Mouse (Mus musculus): ENCODE data around the gene Gm9736. TPM values are rescaled to one million over a fixed set of nuclear protein-coding genes. Genes with fewer than 3 reads are reported as not detected.
"Not testable (repeated sequence)": the region's sequence is repeated elsewhere in the genome, so short reads cannot be mapped to it uniquely, and the experiment has no call there.

Gene Gm9736
- polyA plus RNA-seq, 1 experiment from 2014 or later = not detected

DNA sequence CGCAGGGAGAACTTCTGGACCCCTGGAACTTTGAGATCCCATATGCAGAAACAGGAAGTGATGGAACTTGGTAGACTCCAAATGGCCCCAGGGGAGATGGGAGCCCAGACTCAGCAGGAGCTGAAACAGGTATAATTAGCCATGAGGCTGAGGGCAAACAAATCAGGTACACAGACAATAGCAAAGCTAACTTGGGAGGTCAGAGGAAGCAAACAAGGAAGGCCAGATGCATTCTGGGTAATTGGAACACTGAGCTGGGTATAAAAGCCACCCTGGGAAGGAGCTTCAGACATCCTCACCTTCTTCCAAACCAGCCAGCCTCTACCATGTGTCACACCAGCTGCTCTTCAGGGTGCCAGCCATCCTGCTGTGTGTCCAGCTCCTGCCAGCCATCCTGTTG, 30.9 kb downstream of the Gm9736 start, which contains the start of gene Krtap12-1:
TSS of gene Krtap12-1 (plus strand) at position 301 of the 400 bp plus-strand sequence.
- not testable (repeated sequence) for H3K4me2 ChIP-seq; H3K4me1 ChIP-seq; ATAC-seq (ENCODE audit: insufficient read depth, low FRiP score, low read depth); H3K4me3 ChIP-seq (replicated peaks); H3K9ac ChIP-seq; H3K27ac ChIP-seq; H3K9me3 ChIP-seq; H3K27me3 ChIP-seq (replicated peaks); H3K36me3 ChIP-seq
- 72% methylated on average over 1 of the region's 1 CpGs for WGBS

DNA sequence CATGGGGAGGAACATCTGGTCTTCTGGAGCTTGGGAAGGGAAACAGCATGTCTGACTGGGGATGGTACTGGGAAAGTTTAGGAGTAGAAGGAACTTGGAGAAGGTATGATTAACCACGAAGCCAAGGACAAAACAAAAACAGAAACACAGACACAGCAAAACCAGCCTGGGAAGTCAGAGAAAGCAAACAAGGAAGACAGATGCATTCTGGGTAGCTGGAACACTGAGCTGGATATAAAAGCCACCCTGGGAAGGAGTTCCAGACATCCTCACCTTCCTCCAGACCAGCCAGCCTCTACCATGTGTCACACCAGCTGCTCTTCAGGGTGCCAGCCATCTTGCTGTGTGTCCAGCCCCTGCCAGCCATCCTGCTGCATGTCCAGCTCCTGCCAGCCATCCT, 35.6 kb downstream of the Gm9736 start, which contains the start of gene Gm10142:
TSS of gene Gm10142 (plus strand) at position 301 of the 400 bp plus-strand sequence.
- Histone ChIP-seq H3K27ac (no peak within 1 kb of the TSS), H3K4me1 (no peaks in the 10 kb centered on the region), H3K36me3 (no peaks in the 10 kb centered on the region), H3K9ac (no peak within 1 kb of the TSS), H3K27me3 (replicated peaks) (no peaks in the 10 kb centered on the region), H3K9me3 (no peaks in the 10 kb centered on the region), H3K4me2 (no peak within 1 kb of the TSS), H3K4me3 (replicated peaks) (no peak within 1 kb of the TSS)
- 88% methylated on average over 1 of the region's 1 CpGs for WGBS
- no peak for ATAC-seq (ENCODE audit: insufficient read depth, low FRiP score, low read depth)

DNA sequence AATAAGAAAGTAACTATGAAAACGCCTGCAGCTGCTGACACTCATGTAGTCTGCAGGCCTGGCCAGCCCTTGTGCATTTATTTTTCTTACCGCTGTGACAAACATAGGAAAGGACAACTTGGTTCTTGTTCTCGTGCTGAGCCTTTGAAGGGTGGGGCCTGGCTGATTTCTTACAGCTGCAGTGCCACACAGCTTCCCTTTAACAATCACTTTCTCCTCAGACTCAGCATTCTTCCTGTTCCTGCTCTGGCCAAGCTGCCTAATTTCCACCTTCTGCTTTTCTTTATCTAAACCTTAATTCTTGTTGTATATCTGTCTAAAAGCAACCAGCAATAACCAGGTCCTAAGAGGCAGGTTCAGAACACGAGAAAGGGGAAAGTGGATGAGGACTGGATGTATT, 37.4 kb downstream of the Gm9736 start:
- H3K4me1 ChIP-seq = no peaks in the 10 kb centered on the region
- H3K36me3 ChIP-seq = no peaks in the 10 kb centered on the region
- no peak overlapping the region for H3K27ac ChIP-seq
- no peaks in the 10 kb centered on the region for H3K27me3 ChIP-seq (replicated peaks)
- no peak overlapping the region for H3K9ac ChIP-seq
- H3K4me3 ChIP-seq (replicated peaks) = no peak overlapping the region
- no peak overlapping the region for H3K4me2 ChIP-seq
- no peaks in the 10 kb centered on the region for H3K9me3 ChIP-seq
- 51% methylated on average over 4 of the region's 4 CpGs for WGBS
- ATAC-seq (ENCODE audit: insufficient read depth, low FRiP score, low read depth) = no peak

DNA sequence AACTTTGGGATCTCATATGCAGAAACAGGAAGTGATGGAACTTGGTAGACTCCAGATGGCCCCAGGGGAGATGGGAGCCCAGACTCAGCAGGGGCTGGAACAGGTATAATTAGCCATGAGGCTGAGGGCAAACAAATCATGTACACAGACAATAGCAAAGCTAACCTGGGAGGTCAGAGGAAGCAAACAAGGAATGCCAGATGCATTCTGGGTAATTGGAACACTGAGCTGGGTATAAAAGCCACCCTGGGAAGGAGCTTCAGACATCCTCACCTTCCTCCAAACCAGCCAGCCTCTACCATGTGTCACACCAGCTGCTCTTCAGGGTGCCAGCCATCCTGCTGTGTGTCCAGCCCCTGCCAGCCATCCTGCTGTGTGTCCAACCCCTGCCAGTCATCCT, 40.0 kb downstream of the Gm9736 start, which contains the start of gene Gm10024:
TSS of gene Gm10024 (plus strand) at position 301 of the 400 bp plus-strand sequence.
- ATAC-seq (ENCODE audit: insufficient read depth, low FRiP score, low read depth); H3K4me1 ChIP-seq; H3K9ac ChIP-seq; H3K9me3 ChIP-seq; H3K27ac ChIP-seq; H3K4me2 ChIP-seq; H3K27me3 ChIP-seq (replicated peaks); H3K4me3 ChIP-seq (replicated peaks); H3K36me3 ChIP-seq: not testable (repeated sequence)

DNA sequence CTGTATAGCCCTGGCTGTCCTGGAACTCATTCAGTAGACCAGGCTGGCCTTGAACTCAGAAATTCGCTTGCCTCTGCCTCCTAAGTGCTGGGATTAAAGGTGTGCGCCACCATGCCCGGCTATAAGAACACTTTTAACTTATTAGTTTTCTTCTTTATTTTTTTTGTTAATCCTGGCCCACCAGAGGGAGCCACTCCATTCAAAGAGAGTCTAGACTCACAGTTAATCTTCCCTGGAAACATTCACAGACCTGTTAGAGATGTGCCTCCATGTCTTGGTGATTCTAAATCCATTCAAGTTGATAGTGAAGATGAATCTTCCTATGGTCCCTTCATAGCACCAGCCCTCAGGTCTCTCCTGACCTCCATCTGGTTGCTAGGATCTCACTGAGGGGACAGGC, 41.3 kb downstream of the Gm9736 start:
- Histone ChIP-seq H3K4me3 (replicated peaks) (no peak overlapping the region), H3K36me3 (no peaks in the 10 kb centered on the region), H3K27ac (no peak overlapping the region), H3K4me2 (no peak overlapping the region), H3K27me3 (replicated peaks) (no peaks in the 10 kb centered on the region), H3K4me1 (no peaks in the 10 kb centered on the region), H3K9ac (no peak overlapping the region), H3K9me3 (no peaks in the 10 kb centered on the region; the same call in 1 of the 2 replicates)
- ATAC-seq (ENCODE audit: insufficient read depth, low FRiP score, low read depth) = no peak
- WGBS = 79% methylated on average over 3 of the region's 3 CpGs

DNA sequence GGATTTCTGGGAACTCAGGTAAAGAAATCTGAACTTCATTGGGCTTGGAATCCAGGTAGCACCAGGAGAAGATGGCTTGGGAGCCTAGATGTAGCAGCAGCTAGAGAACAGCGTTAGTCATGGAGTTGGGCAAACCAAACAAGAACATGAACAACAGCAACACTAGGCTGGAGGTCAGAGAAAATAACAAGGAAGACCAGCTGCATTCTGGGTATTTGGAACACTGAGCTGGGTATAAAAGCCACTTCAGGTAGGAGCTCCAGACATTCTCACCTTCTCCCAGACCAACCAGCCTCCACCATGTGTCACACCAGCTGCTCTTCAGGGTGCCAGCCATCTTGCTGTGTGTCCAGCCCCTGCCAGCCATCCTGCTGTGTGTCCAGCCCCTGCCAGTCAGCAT, 44.8 kb downstream of the Gm9736 start, which contains the start of gene Gm10272:
TSS of gene Gm10272 (plus strand) at position 301 of the 400 bp plus-strand sequence.
- H3K9ac ChIP-seq = no peak within 1 kb of the TSS

More for the DNA sequence above, 44.8 kb downstream of the Gm9736 start, which contains the start of gene Gm10272:
- H3K4me3 ChIP-seq (replicated peaks) = no peak within 1 kb of the TSS
- no peaks in the 10 kb centered on the region for H3K4me1 ChIP-seq
- H3K4me2 ChIP-seq = no peak within 1 kb of the TSS
- no peaks in the 10 kb centered on the region for H3K36me3 ChIP-seq
- WGBS = 96% methylated on average over 1 of the region's 1 CpGs
- ATAC-seq (ENCODE audit: insufficient read depth, low FRiP score, low read depth) = no peak
- H3K27me3 ChIP-seq (replicated peaks) = no peaks in the 10 kb centered on the region
- no peaks in the 10 kb centered on the region; the same call in 1 of the 2 replicates for H3K9me3 ChIP-seq
- no peak within 1 kb of the TSS for H3K27ac ChIP-seq

Other genes starting within 250 kb of the Gm9736 start
- 36.1 and 40.0 TPM in 2 replicates for gene Fam207a, start 235.6 kb downstream of the Gm9736 start, polyA plus RNA-seq (2015; fragmentation: Nextera tagmentation; extraction: Ambion mirVana)
- 6.0 and 6.9 TPM in 2 replicates for gene Itgb2, start 221.1 kb downstream of the Gm9736 start, polyA plus RNA-seq (2015; fragmentation: Nextera tagmentation; extraction: Ambion mirVana)
- gene Pttg1ip, start 169.6 kb downstream of the Gm9736 start, polyA plus RNA-seq (2015; fragmentation: Nextera tagmentation; extraction: Ambion mirVana) = 174 and 178 TPM in 2 replicates
- 324 and 334 TPM in 2 replicates for gene Sumo3, start 145.3 kb downstream of the Gm9736 start, polyA plus RNA-seq (2015; fragmentation: Nextera tagmentation; extraction: Ambion mirVana)
- 4.8 TPM in 1 of 2 replicates, not detected in the other for gene Gm49325, start 145.2 kb downstream of the Gm9736 start, polyA plus RNA-seq (2015; fragmentation: Nextera tagmentation; extraction: Ambion mirVana)
- 70.7 and 73.3 TPM in 2 replicates for gene Ube2g2, start 129.1 kb downstream of the Gm9736 start, polyA plus RNA-seq (2015; fragmentation: Nextera tagmentation; extraction: Ambion mirVana)
- gene Tspear, start 64.8 kb downstream of the Gm9736 start, polyA plus RNA-seq (2015; fragmentation: Nextera tagmentation; extraction: Ambion mirVana) = 0.85 and 1.0 TPM in 2 replicates
- not detected in 2 replicates for gene Gm19402, start 60.6 kb downstream of the Gm9736 start, polyA plus RNA-seq (2015; fragmentation: Nextera tagmentation; extraction: Ambion mirVana)
- gene Gm9508, start 54.1 kb downstream of the Gm9736 start, polyA plus RNA-seq (2015; fragmentation: Nextera tagmentation; extraction: Ambion mirVana) = not detected in 2 replicates
- not detected in 2 replicates for gene Gm10272, start 44.7 kb downstream of the Gm9736 start, polyA plus RNA-seq (2015; fragmentation: Nextera tagmentation; extraction: Ambion mirVana)
- 0.35 TPM in 1 of 2 replicates, not detected in the other for gene Gm10024, start 39.9 kb downstream of the Gm9736 start, polyA plus RNA-seq (2015; fragmentation: Nextera tagmentation; extraction: Ambion mirVana)
- gene Gm10142, start 35.5 kb downstream of the Gm9736 start, polyA plus RNA-seq (2015; fragmentation: Nextera tagmentation; extraction: Ambion mirVana) = not detected in 2 replicates
- gene Krtap12-1, start 30.8 kb downstream of the Gm9736 start, polyA plus RNA-seq (2015; fragmentation: Nextera tagmentation; extraction: Ambion mirVana) = not detected in 2 replicates
- not detected in 2 replicates for gene Gm10100, start 24.9 kb downstream of the Gm9736 start, polyA plus RNA-seq (2015; fragmentation: Nextera tagmentation; extraction: Ambion mirVana)
- not detected in 2 replicates for gene Gm18596, start 8.7 kb downstream of the Gm9736 start, polyA plus RNA-seq (2015; fragmentation: Nextera tagmentation; extraction: Ambion mirVana)
- gene Gm3233, start 8.3 kb upstream of the Gm9736 start, polyA plus RNA-seq (2015; fragmentation: Nextera tagmentation; extraction: Ambion mirVana) = not detected in 2 replicates
- gene Gm3238, start 20.0 kb upstream of the Gm9736 start, polyA plus RNA-seq (2015; fragmentation: Nextera tagmentation; extraction: Ambion mirVana) = not detected in 2 replicates
- not detected in 2 replicates for gene Gm7138, start 25.6 kb upstream of the Gm9736 start, polyA plus RNA-seq (2015; fragmentation: Nextera tagmentation; extraction: Ambion mirVana)
- not detected in 2 replicates for gene Gm3250, start 31.2 kb upstream of the Gm9736 start, polyA plus RNA-seq (2015; fragmentation: Nextera tagmentation; extraction: Ambion mirVana)
- not detected in 2 replicates for gene Gm7137, start 36.8 kb upstream of the Gm9736 start, polyA plus RNA-seq (2015; fragmentation: Nextera tagmentation; extraction: Ambion mirVana)
- not detected in 2 replicates for gene Gm9639, start 43.7 kb upstream of the Gm9736 start, polyA plus RNA-seq (2015; fragmentation: Nextera tagmentation; extraction: Ambion mirVana)
- gene Gm19668, start 47.8 kb upstream of the Gm9736 start, polyA plus RNA-seq (2015; fragmentation: Nextera tagmentation; extraction: Ambion mirVana) = not detected in 2 replicates
- not detected in 2 replicates for gene Gm9507, start 60.5 kb upstream of the Gm9736 start, polyA plus RNA-seq (2015; fragmentation: Nextera tagmentation; extraction: Ambion mirVana)
- not detected in 2 replicates for gene Gm2696, start 63.3 kb upstream of the Gm9736 start, polyA plus RNA-seq (2015; fragmentation: Nextera tagmentation; extraction: Ambion mirVana)
- not detected in 2 replicates for gene Krtap10-4, start 75.7 kb upstream of the Gm9736 start, polyA plus RNA-seq (2015; fragmentation: Nextera tagmentation; extraction: Ambion mirVana)
- not detected in 2 replicates for gene Krtap10-10, start 84.6 kb upstream of the Gm9736 start, polyA plus RNA-seq (2015; fragmentation: Nextera tagmentation; extraction: Ambion mirVana)
- gene Gm36176, start 95.4 kb upstream of the Gm9736 start, polyA plus RNA-seq (2015; fragmentation: Nextera tagmentation; extraction: Ambion mirVana) = not detected in 2 replicates
- gene Gm10318, start 101.5 kb upstream of the Gm9736 start, polyA plus RNA-seq (2015; fragmentation: Nextera tagmentation; extraction: Ambion mirVana) = not detected in 2 replicates
- gene Gm3285, start 110.6 kb upstream of the Gm9736 start, polyA plus RNA-seq (2015; fragmentation: Nextera tagmentation; extraction: Ambion mirVana) = not detected in 2 replicates
- gene Lrrc3, start 151.2 kb upstream of the Gm9736 start, polyA plus RNA-seq (2015; fragmentation: Nextera tagmentation; extraction: Ambion mirVana) = 5.0 and 6.4 TPM in 2 replicates
- gene Trpm2, start 219.2 kb upstream of the Gm9736 start, polyA plus RNA-seq (2015; fragmentation: Nextera tagmentation; extraction: Ambion mirVana) = 1.2 TPM in 2 replicates
- 23.6 and 26.7 TPM in 2 replicates for gene 1810043G02Rik, start 227.2 kb upstream of the Gm9736 start, polyA plus RNA-seq (2015; fragmentation: Nextera tagmentation; extraction: Ambion mirVana)